Mouse (Mus musculus): ENCODE results near the gene Nubpl.

DNA sequence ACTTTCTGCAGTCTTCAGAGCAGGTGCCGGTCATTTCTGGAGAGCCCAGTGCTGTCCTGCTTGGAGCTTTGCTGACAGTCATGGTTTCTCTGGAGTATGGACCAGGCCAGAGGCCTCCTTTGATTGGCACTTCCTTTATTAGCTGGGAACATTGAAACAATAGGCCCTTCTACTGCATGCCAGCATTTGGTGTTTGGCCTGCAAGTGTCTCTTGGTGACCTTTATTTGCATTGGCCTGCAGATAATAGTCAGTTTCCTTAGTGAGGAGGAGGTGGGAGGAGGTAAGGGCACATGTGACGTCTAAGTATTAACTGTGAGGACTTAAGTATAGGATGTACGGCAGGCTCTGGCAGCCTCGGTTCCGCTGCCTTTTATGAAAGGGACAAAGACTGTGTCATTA lies 249.1 kb downstream of the Nubpl start:
- TF ChIP-seq POLR2A (IDR thresholded peaks at IDR 0.05; ENCODE audit: borderline replicate concordance, low read depth, low read length) (no peak), CTCF (IDR thresholded peaks at IDR 0.05; ENCODE audit: low read depth, low read length) (no peak)

All from bone marrow macrophage, adult 2 months (primary cell).